Mouse (Mus musculus) lung, postnatal 0 days (tissue): ENCODE measurements around the gene Phf1. TPM values are rescaled to one million over a fixed set of nuclear protein-coding genes. Genes with fewer than 3 reads are reported as not detected.

Source experiments
- ATAC-seq: fragments of 200-750 bp; cut with Nextera tagmentation; 2 replicates; pipeline ENCODE4 v1.8.0; 2017; ENCODE audit warnings: moderate library complexity
- DNase-seq: peaks from one replicate; pipeline ENCODE4 v3.0.0-alpha.2; 2016; ENCODE audit warnings: low spot score
- H3K27ac ChIP-seq: fragments of 300-500 bp; sonication (generic); 2 replicates; pipeline ENCODE4 v1.5.1; 2014; ENCODE audit warnings: antibody characterized with exemption, mild to moderate bottlenecking, low read length, mixed read lengths
- H3K27me3 ChIP-seq: fragments of 300-500 bp; sonication (generic); replicated peaks from 2 replicates; pipeline ENCODE4 v1.6.1; 2014; ENCODE audit warnings: low read length, mixed read lengths; ENCODE audit not compliant: insufficient read depth
- H3K36me3 ChIP-seq: fragments of 300-500 bp; sonication (generic); 2 replicates; pipeline ENCODE4 v1.6.1; 2014; ENCODE audit warnings: low read length, mixed read lengths; ENCODE audit not compliant: insufficient read depth
- H3K4me1 ChIP-seq: fragments of 300-500 bp; sonication (generic); 2 replicates; pipeline ENCODE4 v1.6.1; 2014; ENCODE audit warnings: antibody characterized with exemption, low read depth, low read length, mixed read lengths; ENCODE audit not compliant: insufficient read depth
- H3K4me2 ChIP-seq: fragments of 300-500 bp; sonication (generic); replicated peaks from 2 replicates; pipeline ENCODE4 v1.6.1; 2014; ENCODE audit warnings: low read depth, mild to moderate bottlenecking, low read length, moderate library complexity, mixed read lengths
- H3K4me3 ChIP-seq: fragments of 300-500 bp; sonication (generic); 2 replicates; pipeline ENCODE4 v1.5.1; 2014; ENCODE audit warnings: low read depth, low read length
- H3K9ac ChIP-seq: fragments of 300-500 bp; sonication (generic); replicated peaks from 2 replicates; pipeline ENCODE4 v1.6.1; 2014; ENCODE audit warnings: low read depth, mild to moderate bottlenecking
- H3K9me3 ChIP-seq: fragments of 300-500 bp; sonication (generic); 2 replicates; pipeline ENCODE4 v1.6.1; 2016; ENCODE audit warnings: low read length, mixed read lengths
- CTCF ChIP-seq: IDR thresholded peaks from 2 replicates; pipeline ENCODE4 v1.5.1; 2016; ENCODE audit warnings: antibody characterized with exemption, mild to moderate bottlenecking
- EP300 ChIP-seq: IDR thresholded peaks from 2 replicates; pipeline ENCODE4 v1.6.1; 2016; ENCODE audit warnings: antibody characterized with exemption, mild to moderate bottlenecking, control low read depth
- WGBS: fragments of 180-500 bp; shearing (Covaris S2); extraction: QIAGEN DNeasy Blood & Tissue Kit; methylation state at CpG from one replicate; pipeline ENCODE4 v1.1.7; 2014; 5-methylcytosine and 5-hydroxymethylcytosine counted together
- polyA plus RNA-seq: library from polyadenylated mRNA; unstranded; fragments of >200 nt; fragmentation: Nextera tagmentation; extraction: Ambion mirVana; gene quantifications from 2 replicates; pipeline ENCODE4 v1.2.1, GENCODE M21; 2015

Phf1 gene
- polyA plus RNA-seq, 1 experiment from 2014 or later, result 15.2 TPM

DNA sequence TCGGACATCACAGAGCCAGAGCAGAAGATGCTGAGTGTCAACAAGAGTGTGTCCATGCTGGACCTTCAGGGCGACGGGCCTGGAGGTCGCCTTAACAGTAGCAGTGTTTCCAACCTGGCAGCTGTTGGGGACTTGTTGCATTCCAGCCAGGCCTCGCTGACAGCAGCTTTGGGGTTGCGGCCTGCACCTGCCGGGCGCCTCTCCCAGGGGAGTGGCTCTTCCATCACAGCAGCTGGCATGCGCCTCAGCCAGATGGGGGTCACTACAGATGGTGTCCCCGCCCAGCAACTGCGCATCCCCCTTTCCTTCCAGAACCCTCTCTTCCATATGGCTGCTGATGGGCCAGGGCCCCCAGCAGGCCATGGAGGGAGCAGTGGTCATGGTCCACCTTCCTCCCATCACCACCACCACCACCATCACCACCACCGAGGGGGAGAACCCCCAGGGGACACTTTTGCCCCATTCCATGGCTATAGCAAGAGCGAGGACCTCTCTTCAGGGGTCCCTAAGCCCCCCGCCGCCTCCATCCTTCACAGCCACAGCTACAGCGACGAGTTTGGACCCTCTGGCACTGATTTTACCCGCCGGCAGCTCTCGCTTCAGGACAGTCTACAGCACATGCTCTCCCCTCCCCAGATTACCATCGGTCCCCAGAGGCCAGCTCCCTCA, 28.9 kb downstream of the Phf1 start:
- H3K9me3 ChIP-seq, result no peaks in the 10 kb centered on the region
- no peak overlapping the region for H3K4me2 ChIP-seq
- no peak overlapping the region for H3K4me3 ChIP-seq
- 93% methylated on average over 21 of the region's 21 CpGs for WGBS
- TF ChIP-seq CTCF (no peak), EP300 (no peak)
- 0 out of 2 replicates have a peak, but pooled peaks cover 4% of the 10 kb centered on the region for H3K36me3 ChIP-seq
- no peak for ATAC-seq
- no peaks in the 10 kb centered on the region for H3K27me3 ChIP-seq
- H3K9ac ChIP-seq, result no peak overlapping the region
- H3K27ac ChIP-seq, result no peak overlapping the region
- no peak for DNase-seq
- H3K4me1 ChIP-seq, result no peaks in the 10 kb centered on the region

DNA sequence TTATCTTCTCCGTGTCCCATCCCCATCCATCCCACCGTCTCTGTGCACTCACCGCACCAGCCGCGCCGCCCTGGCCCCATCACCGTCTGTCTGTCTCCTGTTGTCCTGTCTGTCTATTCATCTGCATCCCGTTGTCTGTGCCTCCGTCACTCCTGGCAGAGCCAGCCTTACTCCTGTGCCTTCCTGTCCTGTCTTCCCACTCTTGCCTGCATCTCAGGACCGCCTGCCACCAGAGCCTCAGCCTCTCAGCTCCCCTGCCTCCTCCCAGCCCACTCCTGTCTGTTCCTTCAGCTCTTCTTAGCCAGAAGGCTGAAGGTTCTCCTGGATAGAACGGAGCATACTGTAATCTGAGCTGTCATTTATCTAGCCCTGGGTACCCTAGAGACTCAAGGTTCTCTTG, 34.1 kb downstream of the Phf1 start:
- Histone ChIP-seq H3K9me3 (no peaks in the 10 kb centered on the region), H3K9ac (no peak overlapping the region), H3K4me3 (no peak overlapping the region), H3K27ac (no peak overlapping the region), H3K4me1 (no peaks in the 10 kb centered on the region), H3K36me3 (0 out of 2 replicates have a peak, but pooled peaks cover 3% of the 10 kb centered on the region), H3K27me3 (no peaks in the 10 kb centered on the region), H3K4me2 (no peak overlapping the region)
- 82% methylated on average over 11 of the region's 11 CpGs for WGBS
- DNase-seq, result no peak
- ATAC-seq, result no peak
- no peak for TF ChIP-seq CTCF
- no peak for TF ChIP-seq EP300

DNA sequence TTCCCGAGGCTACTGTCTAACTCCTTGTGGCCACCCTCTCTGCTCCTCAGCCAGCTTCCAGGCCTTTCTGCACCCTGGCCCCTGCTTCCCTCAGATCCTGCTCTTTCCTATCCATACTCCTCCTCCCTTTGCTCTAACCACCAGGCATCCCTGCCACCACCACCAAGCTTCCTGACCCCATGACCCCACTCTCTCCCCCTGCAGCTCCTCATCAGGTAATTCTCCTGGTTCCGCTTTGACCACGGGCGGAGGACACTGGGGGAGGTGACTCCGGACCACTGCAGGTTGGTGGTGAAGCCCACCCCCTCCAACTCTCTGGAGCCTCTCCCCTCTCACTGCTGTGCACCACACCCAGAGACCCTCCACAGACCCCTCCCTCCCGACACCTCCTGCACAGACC, 34.6 kb downstream of the Phf1 start:
- H3K9ac ChIP-seq, result no peak overlapping the region
- WGBS, result 84% methylated on average over 6 of the region's 6 CpGs
- no peaks in the 10 kb centered on the region for H3K27me3 ChIP-seq
- H3K4me2 ChIP-seq, result no peak overlapping the region
- H3K36me3 ChIP-seq, result 0 out of 2 replicates have a peak, but pooled peaks cover 3% of the 10 kb centered on the region
- no peak for TF ChIP-seq CTCF
- TF ChIP-seq EP300, result no peak
- H3K4me1 ChIP-seq, result no peaks in the 10 kb centered on the region
- no peaks in the 10 kb centered on the region for H3K9me3 ChIP-seq
- no peak overlapping the region for H3K27ac ChIP-seq
- DNase-seq, result no peak
- no peak for ATAC-seq
- no peak overlapping the region for H3K4me3 ChIP-seq

DNA sequence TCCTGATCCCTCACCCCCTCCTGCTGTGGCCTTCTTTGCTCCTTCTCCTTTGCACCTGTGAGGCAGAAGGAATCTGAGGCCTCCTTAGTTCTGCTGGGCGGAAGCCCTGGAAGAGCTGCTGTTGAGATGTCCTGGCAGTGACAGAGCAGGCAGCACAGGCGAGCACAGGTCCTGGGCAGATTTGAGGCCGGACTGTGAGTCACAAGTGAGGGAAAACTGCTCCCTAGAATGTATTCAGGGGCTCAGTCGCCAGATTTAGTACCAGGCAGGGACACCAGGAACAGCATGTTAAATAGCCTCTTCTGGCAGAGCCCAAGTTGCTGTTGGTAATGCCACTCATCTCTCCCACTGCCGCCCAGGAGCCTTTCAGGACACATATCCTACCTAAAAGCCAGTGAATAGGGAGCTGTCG, 35.4 kb downstream of the Phf1 start:
- 79% methylated on average over 6 of the region's 6 CpGs for WGBS
- Histone ChIP-seq H3K4me3 (no peak overlapping the region), H3K9me3 (no peaks in the 10 kb centered on the region), H3K9ac (no peak overlapping the region), H3K4me2 (no peak overlapping the region), H3K36me3 (0 out of 2 replicates have a peak, but pooled peaks cover 3% of the 10 kb centered on the region), H3K4me1 (no peaks in the 10 kb centered on the region), H3K27me3 (no peaks in the 10 kb centered on the region), H3K27ac (no peak overlapping the region)
- ATAC-seq (no peak), DNase-seq (no peak)
- no peak for TF ChIP-seq CTCF
- no peak for TF ChIP-seq EP300

DNA sequence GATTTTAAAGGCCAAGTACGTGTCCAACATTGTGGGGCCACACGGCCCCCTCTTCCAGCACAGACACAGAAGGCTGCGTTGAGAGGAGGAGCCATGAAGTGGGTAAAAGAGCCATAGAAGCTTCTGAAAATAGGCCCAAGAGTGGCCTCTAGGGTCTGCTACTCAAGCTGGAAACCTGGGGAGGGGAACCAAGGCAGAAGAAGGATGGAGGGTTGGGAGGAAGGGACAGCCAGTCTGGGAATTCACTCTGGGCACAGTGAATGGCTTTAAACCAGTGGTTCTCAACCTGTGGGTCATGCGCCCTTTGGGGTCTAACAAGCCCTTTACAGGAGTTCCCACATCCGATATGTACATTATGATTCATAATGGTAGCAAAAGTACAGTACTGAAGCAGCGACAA, 36.4 kb downstream of the Phf1 start:
- Histone ChIP-seq H3K9me3 (no peaks in the 10 kb centered on the region), H3K27me3 (no peaks in the 10 kb centered on the region), H3K27ac (no peak overlapping the region), H3K9ac (no peak overlapping the region), H3K36me3 (0 out of 2 replicates have a peak, but pooled peaks cover 3% of the 10 kb centered on the region), H3K4me1 (peaks cover 6% of the 10 kb centered on the region; the same call in 1 of the 2 replicates), H3K4me3 (no peak overlapping the region), H3K4me2 (no peak overlapping the region)
- WGBS, result 74% methylated on average over 6 of the region's 6 CpGs
- no peak for ATAC-seq
- DNase-seq, result no peak
- no peak for TF ChIP-seq EP300

DNA sequence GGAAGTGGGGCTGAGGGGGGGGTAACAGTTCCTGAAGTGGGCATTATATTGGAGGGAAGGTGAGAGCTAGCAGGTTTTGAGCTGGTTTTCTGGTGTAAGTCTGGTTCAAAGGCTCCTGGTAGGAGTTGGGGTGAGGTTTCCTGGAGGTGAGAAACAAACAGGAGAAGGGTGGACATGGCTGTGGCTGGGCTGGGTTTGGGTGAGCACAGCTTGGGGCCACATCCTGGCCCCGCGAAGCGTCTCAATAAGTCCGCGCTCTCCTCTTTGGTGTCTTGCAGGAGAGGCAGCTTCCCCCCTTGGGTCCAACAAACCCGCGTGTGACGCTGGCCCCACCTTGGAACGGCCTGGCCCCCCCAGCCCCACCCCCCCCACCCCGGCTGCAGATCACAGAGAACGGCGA, 37.4 kb downstream of the Phf1 start:
- TF ChIP-seq EP300, result no peak
- TF ChIP-seq CTCF, result no peak
- H3K4me3 ChIP-seq, result no peak overlapping the region
- no peak for ATAC-seq
- DNase-seq, result no peak
- H3K27ac ChIP-seq, result no peak overlapping the region
- H3K4me1 ChIP-seq, result peaks cover 6% of the 10 kb centered on the region; the same call in 1 of the 2 replicates
- H3K4me2 ChIP-seq, result no peak overlapping the region
- no peaks in the 10 kb centered on the region for H3K9me3 ChIP-seq
- WGBS, result 52% methylated on average over 5 of the region's 12 CpGs
- 0 out of 2 replicates have a peak, but pooled peaks cover 3% of the 10 kb centered on the region for H3K36me3 ChIP-seq
- H3K27me3 ChIP-seq, result no peaks in the 10 kb centered on the region
- no peak overlapping the region for H3K9ac ChIP-seq
